Mouse (Mus musculus) liver, adult 2 months (tissue): ENCODE measurements at regions not wholly inside any gene's neighbourhood (a gene's known extent, or its start where the extent isn't known, plus 50 kb on each side); places are given as distances from the start of the nearest gene placed in this dataset.

Experiments used
- DNase-seq: peaks from one replicate; pipeline ENCODE4 v3.0.0-alpha.2; 2011; ENCODE audit warnings: low read depth, low spot score; ENCODE audit errors: extremely low read depth
- H3K27ac ChIP-seq: fragments of 200-500 bp; replicated peaks from 2 replicates; pipeline ENCODE4 v1.5.1; 2012; ENCODE audit warnings: low read depth, mild to moderate bottlenecking, control low read depth, inconsistent platforms, low read length; ENCODE audit not compliant: insufficient read depth
- H3K27me3 ChIP-seq: fragments of 200-500 bp; 2 replicates; pipeline ENCODE4 v1.6.1; 2012; ENCODE audit warnings: mild to moderate bottlenecking, moderate library complexity, low read length, inconsistent platforms; ENCODE audit not compliant: control insufficient read depth, insufficient read depth
- H3K36me3 ChIP-seq: fragments of 200-500 bp; 2 replicates; pipeline ENCODE4 v1.6.1; 2012; ENCODE audit warnings: low read length, inconsistent platforms; ENCODE audit not compliant: control insufficient read depth, insufficient read depth
- H3K4me1 ChIP-seq: fragments of 200-500 bp; 2 replicates; pipeline ENCODE4 v1.6.1; 2011; ENCODE audit warnings: low read length; ENCODE audit not compliant: control insufficient read depth, insufficient read depth
- H3K4me3 ChIP-seq: fragments of 200-500 bp; 2 replicates; pipeline ENCODE4 v1.5.1; 2011; ENCODE audit warnings: low read depth, mild to moderate bottlenecking, control low read depth, low read length, moderate library complexity; ENCODE audit not compliant: insufficient read depth
- H3K79me2 ChIP-seq: fragments of 200-500 bp; 2 replicates; pipeline ENCODE4 v1.6.1; 2012; ENCODE audit warnings: inconsistent platforms, mild to moderate bottlenecking, low read length, moderate library complexity; ENCODE audit not compliant: control insufficient read depth, insufficient read depth
- H3K9ac ChIP-seq: fragments of 200-500 bp; 2 replicates; pipeline ENCODE4 v1.6.1; 2012; ENCODE audit warnings: low read depth, mild to moderate bottlenecking, control low read depth, inconsistent platforms, low read length
- CTCF ChIP-seq: fragments of 200-500 bp; IDR thresholded peaks from 2 replicates; pipeline ENCODE4 v1.5.1; 2011; ENCODE audit warnings: low read depth, low read length, control low read depth
- POLR2A ChIP-seq: fragments of 200-500 bp; IDR thresholded peaks from 2 replicates; pipeline ENCODE4 v1.6.1; 2011; ENCODE audit warnings: low read length, control low read depth; ENCODE audit not compliant: insufficient read depth; ENCODE audit errors: extremely low read depth
- WGBS: fragments of 180-500 bp; shearing (Covaris S2); methylation state at CpG from one replicate; pipeline ENCODE4 v1.1.7; 2018; 5-methylcytosine and 5-hydroxymethylcytosine counted together

GRCm38 (mm10) chr11:43370025-43370424 is 56.0 kb downstream of the Pttg1 start:
- H3K27ac ChIP-seq, result no peak overlapping the region
- H3K9ac ChIP-seq, result no peak overlapping the region
- H3K36me3 ChIP-seq, result no peaks in the 10 kb centered on the region; the same call in 1 of the 2 replicates
- H3K4me1 ChIP-seq, result no peaks in the 10 kb centered on the region
- TF ChIP-seq CTCF, result no peak
- TF ChIP-seq POLR2A, result no peak
- no peak for DNase-seq
- no peak overlapping the region for H3K4me3 ChIP-seq
- no peaks in the 10 kb centered on the region for H3K27me3 ChIP-seq
- no peaks in the 10 kb centered on the region for H3K79me2 ChIP-seq
- 94% methylated on average over 3 of the region's 3 CpGs for WGBS

GRCm38 (mm10) chr11:43368346-43368745 is 57.7 kb downstream of the Pttg1 start:
- DNase-seq, result peak; percentile 28
- H3K79me2 ChIP-seq, result no peaks in the 10 kb centered on the region
- no peak overlapping the region for H3K9ac ChIP-seq
- no peaks in the 10 kb centered on the region for H3K27me3 ChIP-seq
- TF ChIP-seq POLR2A, result no peak
- TF ChIP-seq CTCF, result no peak
- H3K4me1 ChIP-seq, result no peaks in the 10 kb centered on the region
- no peak overlapping the region for H3K27ac ChIP-seq
- no peaks in the 10 kb centered on the region; the same call in 1 of the 2 replicates for H3K36me3 ChIP-seq
- 62% methylated on average over 1 of the region's 1 CpGs for WGBS
- H3K4me3 ChIP-seq, result no peak overlapping the region

GRCm38 (mm10) chr11:43361858-43362257 is 64.2 kb downstream of the Pttg1 start:
- H3K4me3 ChIP-seq, result no peak overlapping the region
- 70% methylated on average over 13 of the region's 13 CpGs for WGBS
- no peak for DNase-seq
- H3K36me3 ChIP-seq, result no peaks in the 10 kb centered on the region
- no peaks in the 10 kb centered on the region for H3K4me1 ChIP-seq
- H3K27me3 ChIP-seq, result no peaks in the 10 kb centered on the region
- H3K9ac ChIP-seq, result no peak overlapping the region
- TF ChIP-seq POLR2A (no peak), CTCF (no peak)
- H3K79me2 ChIP-seq, result no peaks in the 10 kb centered on the region
- H3K27ac ChIP-seq, result no peak overlapping the region

GRCm38 (mm10) chr11:43358390-43359291 is 67.4 kb downstream of the Pttg1 start:
- no peak for DNase-seq
- 63% methylated on average over 13 of the region's 13 CpGs for WGBS

GRCm38 (mm10) chr11:43353602-43354001 is 72.4 kb downstream of the Pttg1 start:
- no peak for TF ChIP-seq POLR2A
- no peak for TF ChIP-seq CTCF
- no peaks in the 10 kb centered on the region for H3K79me2 ChIP-seq
- no peaks in the 10 kb centered on the region for H3K36me3 ChIP-seq
- H3K27me3 ChIP-seq, result no peaks in the 10 kb centered on the region
- H3K4me3 ChIP-seq, result no peak overlapping the region
- H3K27ac ChIP-seq, result peak overlapping the region; percentile 90
- WGBS, result 71% methylated on average over 4 of the region's 4 CpGs
- peaks cover 18% of the 10 kb centered on the region for H3K4me1 ChIP-seq
- peak; percentile 29 for DNase-seq
- no peak overlapping the region for H3K9ac ChIP-seq

More at GRCm38 (mm10) chr11:43358390-43359291, 67.4 kb downstream of the Pttg1 start:
- Histone ChIP-seq H3K27me3 (no peaks in the 10 kb centered on the region), H3K4me3 (no peak overlapping the region), H3K27ac (no peak overlapping the region), H3K9ac (no peak overlapping the region), H3K36me3 (no peaks in the 10 kb centered on the region), H3K79me2 (no peaks in the 10 kb centered on the region), H3K4me1 (no peaks in the 10 kb centered on the region)
- no peak for TF ChIP-seq CTCF
- no peak for TF ChIP-seq POLR2A

GRCm38 (mm10) chr11:43353030-43353429 is 73.0 kb downstream of the Pttg1 start:
- Histone ChIP-seq H3K4me1 (peaks cover 18% of the 10 kb centered on the region), H3K36me3 (no peaks in the 10 kb centered on the region), H3K4me3 (no peak overlapping the region), H3K27me3 (no peaks in the 10 kb centered on the region), H3K9ac (no peak overlapping the region), H3K27ac (peak overlapping the region; percentile 90), H3K79me2 (no peaks in the 10 kb centered on the region)
- WGBS, result 13% methylated on average over 1 of the region's 1 CpGs
- peak; percentile 91 for DNase-seq
- no peak for TF ChIP-seq POLR2A
- no peak for TF ChIP-seq CTCF
